Mouse (Mus musculus): ENCODE data around the gene Myoc.

Gene Myoc

DNA sequence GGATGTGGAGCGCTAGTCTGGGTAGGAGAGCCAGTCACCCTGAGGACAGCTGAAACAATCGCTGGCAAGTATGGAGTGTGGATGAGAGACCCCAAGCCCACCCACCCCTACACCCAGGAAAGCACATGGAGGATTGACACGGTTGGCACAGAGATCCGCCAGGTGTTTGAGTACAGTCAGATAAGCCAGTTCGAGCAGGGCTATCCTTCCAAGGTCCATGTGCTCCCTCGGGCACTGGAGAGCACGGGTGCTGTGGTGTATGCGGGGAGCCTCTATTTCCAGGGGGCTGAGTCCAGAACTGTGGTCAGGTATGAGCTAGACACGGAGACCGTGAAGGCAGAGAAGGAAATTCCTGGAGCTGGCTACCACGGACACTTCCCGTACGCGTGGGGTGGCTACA lies 9.5 kb downstream of the Myoc start:
- no peak for DNase-seq (ENCODE audit: low spot score in 2 of 2)

DNA sequence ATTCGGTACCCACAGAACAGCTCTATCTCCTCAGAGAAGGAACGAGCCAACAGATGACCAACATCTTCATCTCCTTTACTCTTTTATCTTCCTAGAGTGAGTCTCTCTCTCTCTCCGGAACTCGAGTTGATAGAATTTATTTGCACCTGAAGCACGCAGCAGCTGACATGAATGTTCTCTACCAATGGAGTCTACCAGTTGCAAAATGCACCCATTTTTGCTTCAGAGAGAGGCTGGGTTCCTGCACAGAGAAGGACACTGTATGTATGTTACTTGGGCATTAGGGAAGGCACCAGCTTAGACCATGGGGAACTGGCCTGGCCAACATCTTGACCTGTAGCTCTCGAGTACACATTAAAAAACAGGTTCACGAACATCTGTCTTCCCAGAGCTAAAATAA lies 19.2 kb downstream of the Myoc start, which contains the start of gene Myocos:
Myocos (minus strand) TSS at position 101 of the 400 bp plus-strand sequence.
- no peak for DNase-seq (ENCODE audit: low spot score in 2 of 2)

DNA sequence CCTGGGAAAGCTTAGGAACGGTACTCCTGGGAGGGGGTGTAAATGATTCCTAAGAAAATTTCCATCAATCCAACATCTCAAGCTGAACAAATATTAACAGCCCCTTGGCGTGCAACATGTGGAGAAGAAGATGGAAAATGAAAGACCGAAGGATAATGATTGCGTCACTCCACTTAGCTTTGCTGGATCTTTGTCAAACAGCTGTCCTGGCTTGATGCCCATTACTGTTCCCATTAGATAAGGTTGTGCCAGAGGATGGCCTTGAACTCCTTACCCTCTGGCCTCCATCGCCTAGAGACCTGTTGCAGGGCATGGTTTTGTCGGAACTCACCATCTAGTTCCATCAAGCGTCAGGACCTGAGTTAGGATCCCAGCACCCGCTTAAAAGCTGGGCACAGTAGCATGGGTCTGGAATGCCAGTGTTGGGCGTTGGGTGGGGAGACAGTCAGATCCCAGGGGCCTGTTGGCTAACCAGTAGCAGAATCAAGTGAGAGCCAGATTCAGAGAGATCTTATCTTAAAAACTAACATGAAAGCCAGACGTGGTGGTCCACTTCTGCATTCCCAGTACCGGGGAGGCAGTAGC lies 21.4 kb downstream of the Myoc start:
- no peak for DNase-seq (ENCODE audit: low spot score in 2 of 2)

DNA sequence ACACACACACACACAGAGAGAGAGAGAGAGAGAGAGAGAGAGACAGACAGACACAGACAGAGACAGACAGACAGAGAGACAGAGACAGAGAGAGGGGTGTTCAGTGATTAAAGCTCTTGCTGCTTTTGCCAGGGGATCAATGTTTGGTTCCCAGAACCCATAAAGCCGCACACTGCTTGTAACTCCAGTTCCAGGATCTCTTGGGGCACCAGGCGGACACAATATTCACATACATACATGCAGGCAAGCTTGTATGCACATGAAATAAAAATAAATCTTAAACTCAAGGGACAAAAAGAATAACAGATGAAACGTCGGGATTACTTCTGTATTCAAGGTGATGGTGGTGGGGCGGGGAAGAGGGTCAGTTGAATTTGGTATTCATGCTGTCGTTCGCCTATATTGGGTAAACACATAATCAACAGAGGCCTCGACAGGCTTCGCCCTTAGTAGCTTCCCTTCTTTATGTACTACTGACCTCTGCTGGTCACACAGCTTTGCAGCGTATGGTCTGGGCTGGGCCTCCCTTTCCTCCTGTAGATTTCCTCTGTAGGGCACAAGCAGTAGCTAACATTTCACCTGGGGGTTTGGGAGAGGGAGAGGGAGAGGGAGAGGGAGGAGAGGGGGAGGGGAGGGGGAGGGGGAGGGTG lies 26.0 kb downstream of the Myoc start:
- peak; percentile 63 to 74 for DNase-seq (ENCODE audit: low spot score in 2 of 2)

DNA sequence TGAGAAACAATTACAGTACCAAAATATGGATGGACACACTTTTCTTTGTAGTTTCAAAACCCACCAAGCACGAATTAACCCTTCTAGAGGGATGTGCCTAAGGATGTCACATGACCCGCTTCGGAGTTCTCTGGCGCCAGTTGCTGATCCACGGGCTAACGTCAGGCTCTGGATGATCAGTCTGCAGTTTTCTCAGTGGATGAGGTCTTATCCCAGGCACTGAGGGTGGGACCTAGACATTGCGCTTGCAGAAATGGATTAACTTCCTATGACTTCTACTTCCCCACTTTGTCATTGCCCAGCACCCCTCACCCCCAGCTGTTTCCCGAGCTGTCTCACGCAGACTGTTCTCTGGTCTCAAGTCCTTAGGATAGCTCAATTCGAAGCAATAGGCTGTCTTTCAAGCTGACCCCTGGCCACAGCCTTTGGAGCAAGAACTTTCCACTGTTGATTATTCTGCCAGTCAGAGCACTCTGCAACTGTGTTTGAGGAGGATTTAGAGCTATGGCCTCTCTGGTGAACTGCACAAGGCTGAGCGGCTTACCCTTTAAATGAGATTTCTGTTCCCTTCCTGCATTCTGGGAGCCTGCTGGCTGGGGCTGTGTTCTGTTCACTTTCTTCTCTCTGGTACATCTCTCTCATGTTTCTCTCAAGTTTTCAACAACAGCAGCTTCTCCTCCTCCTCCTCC lies 26.7 kb downstream of the Myoc start:
- no peak for DNase-seq (ENCODE audit: low spot score in 2 of 2)

DNA sequence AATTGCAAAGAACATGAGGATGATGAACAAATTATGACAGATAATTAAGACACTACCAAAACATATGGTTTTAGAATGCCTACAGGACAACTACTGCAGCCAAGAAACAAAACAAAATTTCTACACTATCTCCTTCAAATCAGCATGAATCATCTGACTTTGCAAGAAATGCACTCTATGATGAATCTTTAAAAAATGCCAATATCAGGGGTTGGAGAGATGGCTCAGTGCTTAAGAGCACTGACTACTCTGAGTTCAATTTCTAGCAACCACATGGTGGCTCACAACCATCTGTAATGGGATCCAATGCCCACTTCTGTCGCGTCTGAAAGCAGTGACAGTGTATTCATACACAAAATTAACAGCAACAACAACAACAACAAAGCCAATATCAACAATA lies 54.8 kb downstream of the Myoc start:
- no peak for DNase-seq (ENCODE audit: low spot score in 2 of 2)

DNA sequence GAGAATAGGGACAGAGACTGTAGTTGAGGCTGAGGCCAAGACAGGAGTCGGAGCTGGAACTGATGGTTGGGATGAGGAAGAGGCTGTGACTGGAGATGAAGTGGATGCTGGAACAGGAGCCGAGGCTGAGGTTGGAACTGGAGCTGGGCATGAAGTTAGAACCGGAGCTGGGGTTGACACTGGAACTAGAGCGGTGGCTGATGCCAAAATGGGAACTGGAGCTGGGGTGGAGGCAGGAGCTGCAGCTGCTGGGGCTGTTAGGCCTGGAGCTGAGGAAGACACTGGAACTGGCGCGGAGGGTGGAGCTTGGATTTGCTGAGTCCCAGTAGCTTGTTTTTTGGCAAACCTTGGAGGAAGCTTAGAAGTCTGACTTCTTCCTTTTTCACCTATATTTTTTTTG lies 58.9 kb downstream of the Myoc start:
- no peak for DNase-seq (ENCODE audit: low spot score in 2 of 2)

All from frontal cortex, postnatal 36 days (tissue).